Mouse (Mus musculus) left cerebral cortex, postnatal 36 days (tissue): Measurements from ENCODE around the gene Rnase1. TPM values are rescaled to one million over a fixed set of nuclear protein-coding genes. Genes with fewer than 3 reads are reported as not detected.
A peak's percentile ranks its signal among the peaks of the same experiment; 100 is the strongest.

ENCODE experiments used
- DNase-seq, 2 experiments: peaks; one replicate each; pipeline ENCODE4 v3.0.0; 2021 to 2022; ENCODE audit warnings: low spot score in 2 of 2, mixed read lengths in 1 of 2
- intact Hi-C: fragments of 180-260 bp; cut with DNase I; formaldehyde crosslinking; loops from one replicate; pipeline ENCODE4 v1.15.1; 2025
- total RNA-seq, 2 experiments: library from RNA; stranded (reverse); gene quantifications; 2 replicates each; pipeline ENCODE4 v1.2.3; 2021

Gene Rnase1
- total RNA-seq, 2 experiments from 2014 or later, result 0.76 to 0.97 TPM

GRCm38 (mm10) chr14:51143287-51143686, 3.3 kb downstream of the Rnase1 start:
- no peak for DNase-seq
- intact Hi-C loops, result no loop called here

DNA sequence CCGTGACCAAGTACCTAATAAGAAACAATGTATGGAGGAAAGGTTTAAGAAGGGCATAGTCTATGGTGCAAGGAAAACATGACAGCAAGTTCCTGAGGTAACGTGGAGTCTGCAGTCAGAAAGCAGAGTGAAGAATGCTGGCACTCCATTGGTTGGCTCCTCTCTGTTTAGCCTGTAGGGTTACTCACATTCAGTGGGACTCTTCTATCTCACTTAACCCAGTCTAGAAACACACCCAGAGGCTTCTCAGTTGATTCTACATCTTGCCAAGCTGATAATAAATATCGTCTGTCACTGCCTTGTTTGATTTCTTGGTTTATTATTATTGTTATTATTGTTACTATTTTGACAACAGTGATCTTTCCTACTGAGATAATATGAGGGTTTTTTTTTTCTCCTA, 4.0 kb downstream of the Rnase1 start:
- intact Hi-C loops, result no loop called here
- DNase-seq, result no peak

DNA sequence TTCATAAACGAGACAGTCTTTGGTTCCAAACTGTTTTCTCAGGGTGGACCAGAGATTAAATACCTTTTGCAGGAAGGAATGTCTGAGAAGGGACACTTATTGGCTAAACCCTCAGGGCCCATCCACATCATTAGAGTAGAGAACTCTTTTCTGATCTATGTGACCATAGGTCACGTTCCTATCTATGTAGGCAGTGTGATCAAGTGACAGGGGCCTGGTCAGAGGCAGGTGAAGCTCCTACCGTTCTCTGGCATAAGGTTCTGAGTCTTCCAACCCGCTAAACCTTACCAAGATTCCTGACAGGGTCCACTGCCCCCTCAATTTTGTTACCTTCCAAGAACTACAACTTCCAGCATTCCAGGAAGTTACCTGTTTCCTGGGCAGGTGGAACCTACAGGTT, 4.5 kb downstream of the Rnase1 start:
- intact Hi-C loops, result no loop called here
- no peak for DNase-seq

DNA sequence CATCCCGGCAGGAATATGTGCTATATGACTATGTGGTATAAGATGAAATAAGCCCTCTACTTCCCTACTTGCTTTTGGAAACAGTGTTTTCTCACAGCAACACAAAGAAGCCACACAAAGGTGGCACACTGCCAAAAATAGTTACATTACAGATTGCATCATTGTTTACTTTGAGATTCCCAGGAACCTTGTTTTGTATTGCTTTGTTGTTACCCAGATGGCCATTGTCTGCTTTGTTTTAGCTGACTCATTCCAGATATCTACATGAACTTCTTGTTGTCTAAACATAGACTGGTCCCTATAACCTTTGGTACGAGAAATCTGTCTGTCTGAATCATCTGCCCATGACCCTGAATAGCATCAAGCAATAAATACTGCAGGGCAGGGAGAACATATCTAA, 6.2 kb downstream of the Rnase1 start:
- DNase-seq, result no peak
- intact Hi-C loops, result no loop called here

- no peak for DNase-seq
- intact Hi-C loops, result no loop called here
Measured at GRCm38 (mm10) chr14:51132372-51132771, 14.2 kb downstream of the Rnase1 start.

DNA sequence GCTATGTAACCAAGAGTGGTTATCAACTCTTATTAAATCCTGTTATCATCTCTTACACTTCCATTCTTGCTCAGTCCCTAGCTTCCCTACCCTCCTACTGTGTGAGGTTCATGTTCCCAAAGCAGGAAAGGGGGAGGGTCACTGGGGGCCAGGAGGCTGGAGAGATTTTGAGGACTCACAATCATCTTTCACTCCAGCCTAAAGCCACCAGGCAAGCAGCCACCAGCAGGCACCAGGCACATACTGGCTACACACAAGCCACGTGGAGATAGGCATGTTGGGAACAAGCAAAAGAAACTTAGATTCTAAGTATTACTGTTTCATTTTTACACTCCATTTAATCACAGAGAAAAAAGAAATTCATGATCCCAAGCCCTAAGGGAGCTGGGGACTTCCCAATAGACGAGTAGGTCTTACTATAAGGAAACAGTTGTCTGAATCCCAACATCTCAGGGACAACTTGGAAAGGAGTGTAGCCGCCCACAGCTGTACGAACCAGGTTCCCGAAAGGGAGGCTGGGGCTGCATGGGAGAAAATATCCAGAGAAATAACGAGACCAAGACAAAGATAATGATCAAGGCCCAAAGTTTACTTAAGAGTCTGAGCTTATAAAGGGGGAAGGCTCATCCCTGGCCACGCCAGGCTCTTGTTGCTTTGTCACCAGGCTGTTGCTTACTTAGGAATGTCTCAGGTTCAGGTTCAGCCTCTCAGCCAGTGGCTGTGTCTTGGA, 15.3 kb downstream of the Rnase1 start:
- intact Hi-C loops, result no loop called here
- no peak for DNase-seq

GRCm38 (mm10) chr14:51130315-51130940, 16.2 kb downstream of the Rnase1 start:
- intact Hi-C loops, result no loop called here
- DNase-seq, result no peak

DNA sequence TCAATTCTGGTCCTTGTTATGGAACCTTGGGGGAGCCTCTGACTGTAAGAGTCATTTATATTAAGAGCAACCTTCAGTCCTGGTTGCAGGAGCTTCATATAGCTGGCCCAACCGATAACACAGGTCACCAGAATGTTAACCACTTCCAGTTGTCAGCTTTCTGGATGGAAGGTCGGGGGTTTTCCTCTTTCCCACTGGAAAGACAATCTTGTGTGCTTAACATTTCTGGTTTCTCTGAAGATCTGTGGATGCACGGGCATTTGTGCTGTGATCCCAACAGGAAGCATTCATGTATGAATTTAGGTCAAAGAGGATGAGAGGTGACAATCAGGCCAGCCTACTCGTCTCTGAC, 17.0 kb downstream of the Rnase1 start:
- DNase-seq, result no peak
- intact Hi-C loops, result no loop called here

DNA sequence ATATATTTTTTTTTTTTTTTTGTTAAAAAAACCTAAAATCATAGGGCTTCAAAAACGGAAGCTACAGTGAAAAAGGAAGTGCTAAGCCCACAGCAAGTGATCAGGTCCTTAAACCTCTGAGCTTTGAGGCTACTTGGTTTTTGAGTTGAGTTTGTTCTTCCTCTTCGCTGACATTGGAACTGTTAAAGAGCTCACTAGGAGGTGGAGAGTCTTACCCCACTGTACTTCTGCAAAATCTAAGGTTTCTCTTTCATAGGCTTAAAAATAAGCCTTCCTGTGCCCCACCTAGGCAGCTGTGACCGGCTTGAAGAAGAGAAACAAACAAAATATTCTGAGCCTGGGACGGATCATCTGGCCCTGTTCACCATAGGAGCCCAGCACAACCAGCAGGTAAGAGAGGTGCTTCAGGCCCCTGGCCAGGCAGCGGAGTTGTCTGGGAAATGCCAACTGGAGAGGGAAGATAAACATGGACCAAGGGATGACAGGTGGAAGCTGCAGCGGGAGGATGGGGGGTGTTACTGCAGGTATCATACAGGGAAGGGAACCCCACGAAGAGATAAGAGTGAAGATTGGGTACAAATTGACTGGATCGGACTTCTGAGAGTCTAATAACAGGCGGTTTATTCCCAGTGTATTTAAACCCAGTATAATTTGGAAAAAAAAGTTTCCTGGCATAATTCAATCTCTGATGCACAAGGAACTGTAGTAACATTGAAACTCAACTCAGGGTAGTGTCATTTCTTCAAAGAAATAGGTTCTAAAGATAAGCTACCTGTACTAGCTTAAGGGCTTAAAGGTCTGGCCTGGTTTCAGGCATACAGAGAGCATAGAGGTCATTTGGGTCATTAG, 17.6 kb downstream of the Rnase1 start:
- intact Hi-C loops, result no loop called here
- DNase-seq, result no peak

- DNase-seq, result no peak
- intact Hi-C loops, result no loop called here
Measured at GRCm38 (mm10) chr14:51127648-51128258, 18.8 kb downstream of the Rnase1 start.

GRCm38 (mm10) chr14:51125684-51126083, 20.9 kb downstream of the Rnase1 start:
- no peak for DNase-seq
- intact Hi-C loops, result no loop called here

GRCm38 (mm10) chr14:51113916-51114560, 32.5 kb downstream of the Rnase1 start, which contains the start of gene Eddm3b:
Eddm3b (plus strand) TSS chr14:51114426.
- intact Hi-C loops, result no loop called here

DNA sequence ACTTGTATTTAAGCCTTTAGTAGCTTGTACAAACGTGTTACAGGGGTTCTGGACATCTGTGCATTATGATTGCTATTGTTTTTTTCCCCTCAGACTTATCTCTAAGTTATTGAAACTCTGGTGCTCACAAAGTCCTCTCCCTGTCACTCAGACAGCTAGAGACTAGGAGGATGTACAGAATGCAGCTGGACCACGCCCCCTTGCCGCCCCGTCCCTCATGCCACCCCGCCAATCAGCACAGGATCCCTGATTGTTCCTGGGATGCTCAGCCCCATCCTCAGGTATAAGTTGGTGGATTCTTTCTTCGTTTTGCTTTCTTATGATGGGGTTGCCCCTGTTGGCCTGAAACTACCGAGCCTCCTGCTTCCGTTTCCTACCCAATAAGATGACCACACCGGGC, 33.1 kb downstream of the Rnase1 start:
- intact Hi-C loops, result no loop called here
- no peak for DNase-seq

More at GRCm38 (mm10) chr14:51113916-51114560, 32.5 kb downstream of the Rnase1 start, which contains the start of gene Eddm3b:
- no peak for DNase-seq

DNA sequence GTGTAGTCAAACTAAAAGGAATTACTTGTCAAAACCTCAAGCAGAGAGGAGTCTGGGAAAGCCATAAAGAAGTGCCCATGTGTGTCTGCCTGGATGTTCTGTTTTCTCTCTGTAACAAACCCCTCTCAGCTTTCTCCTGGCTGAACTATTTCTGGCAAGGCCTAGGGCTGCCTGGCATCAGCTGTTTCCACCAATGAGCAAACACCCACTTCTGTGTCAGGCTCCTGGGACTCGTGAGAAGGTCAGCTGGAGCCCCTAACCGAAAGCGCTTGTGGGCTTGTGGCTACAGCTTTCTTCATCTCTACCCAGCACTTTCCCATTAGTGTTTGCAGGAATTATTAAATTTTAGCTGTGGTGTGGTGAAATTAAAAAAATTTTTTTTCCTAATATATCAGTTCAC, 34.6 kb downstream of the Rnase1 start:
- DNase-seq, result no peak
- intact Hi-C loops, result no loop called here

DNA sequence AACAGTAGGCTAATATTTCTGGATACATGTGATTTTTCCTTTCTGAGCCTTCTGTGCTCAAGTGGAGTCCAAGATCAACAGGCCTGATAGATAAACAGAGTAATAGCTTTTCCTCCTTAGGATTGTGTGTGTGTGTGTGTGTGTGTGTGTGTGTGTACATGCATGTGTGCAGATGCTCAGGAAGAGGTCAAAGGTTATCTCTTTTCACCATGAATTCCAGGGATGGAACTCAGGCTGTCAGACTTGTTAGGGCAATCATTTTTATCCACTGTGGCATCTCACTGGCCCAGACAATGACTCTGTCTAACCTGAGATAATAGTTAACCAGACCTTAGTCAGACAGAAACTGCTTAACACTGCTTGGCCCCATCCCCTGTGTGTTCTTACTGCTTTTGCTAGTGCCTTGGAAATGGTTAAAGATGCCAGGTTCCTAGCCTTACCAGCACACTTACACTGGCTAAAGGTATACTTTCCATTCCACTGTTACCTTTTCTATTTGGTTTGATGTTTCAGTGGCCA, 40.1 kb downstream of the Rnase1 start:
- intact Hi-C loops, result loop anchor here (10.0 kb wide), 1 partner anchor 238 kb away; no protein-coding TSS in a partner anchor
- DNase-seq, result no peak

DNA sequence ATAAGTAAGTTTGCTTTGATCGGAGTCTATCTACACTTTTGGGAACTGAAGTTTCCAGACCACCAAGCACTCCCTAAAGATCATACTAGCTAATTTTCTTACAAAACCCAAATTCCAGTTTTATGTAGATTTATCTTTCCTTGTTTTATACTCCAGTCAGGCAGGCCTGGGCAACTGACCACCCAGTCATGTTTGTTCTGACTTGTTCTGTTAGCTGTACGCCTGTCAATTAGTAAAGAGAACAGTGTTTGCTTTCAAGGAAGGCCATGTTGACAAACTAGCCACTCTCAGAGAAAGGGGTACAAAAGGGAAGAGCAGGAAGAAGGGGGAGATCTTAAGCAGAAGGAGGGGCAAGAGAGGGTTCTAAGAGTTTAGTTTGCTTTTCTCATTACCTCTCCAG, 42.2 kb downstream of the Rnase1 start:
- intact Hi-C loops, result loop anchor here (5.0 to 10.0 kb wide), 2 partner anchors 138 to 240 kb away; no protein-coding TSS in a partner anchor

GRCm38 (mm10) chr14:51103217-51103616, 43.4 kb downstream of the Rnase1 start:
- intact Hi-C loops, result loop anchor here (5.0 to 10.0 kb wide), 2 partner anchors 139 to 242 kb away; no protein-coding TSS in a partner anchor
- peak; percentile 50 for DNase-seq

More for the DNA sequence above, 42.2 kb downstream of the Rnase1 start:
- DNase-seq, result no peak

DNA sequence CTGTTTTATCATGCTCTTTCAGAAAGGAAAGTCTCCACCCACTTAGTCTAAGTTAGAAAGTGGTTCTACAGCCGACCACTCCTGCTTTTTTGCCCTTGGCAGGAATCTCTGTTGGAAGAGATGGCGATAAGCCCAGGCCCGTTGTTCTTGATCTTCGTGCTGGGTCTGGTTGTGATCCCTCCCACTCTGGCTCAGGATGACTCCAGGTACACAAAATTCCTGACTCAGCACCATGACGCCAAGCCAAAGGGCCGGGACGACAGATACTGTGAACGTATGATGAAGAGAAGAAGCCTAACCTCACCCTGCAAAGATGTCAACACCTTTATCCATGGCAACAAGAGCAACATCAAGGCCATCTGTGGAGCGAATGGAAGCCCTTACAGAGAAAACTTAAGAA, 45.3 kb downstream of the Rnase1 start:
- no peak for DNase-seq
- intact Hi-C loops, result loop anchor here (2.0 to 10.0 kb wide), 3 partner anchors 141 to 244 kb away; no protein-coding TSS in a partner anchor

DNA sequence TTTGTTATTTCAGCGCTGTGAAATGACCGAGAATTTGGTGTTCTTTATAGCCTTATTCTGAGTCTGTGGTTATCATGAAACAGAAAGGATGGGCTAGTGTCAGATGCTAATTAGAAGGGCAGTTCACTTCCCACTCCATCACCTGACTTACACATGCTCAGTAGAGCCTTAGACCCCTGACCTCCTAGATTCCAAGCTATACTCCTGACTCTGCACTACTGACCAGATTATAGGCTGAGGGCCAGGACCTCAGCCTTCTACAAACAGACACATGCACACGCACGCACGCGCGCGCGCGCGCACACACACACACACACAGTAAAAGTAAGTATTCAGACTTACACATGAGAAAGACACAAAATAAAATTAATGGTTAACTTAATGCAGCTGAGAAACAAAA, 47.7 kb downstream of the Rnase1 start:
- intact Hi-C loops, result loop anchor here (10.0 kb wide), 1 partner anchor 1156 kb away; the partner anchor contains the start of gene Chd8
- DNase-seq, result no peak
